Mouse (Mus musculus) MEL-GATA-1-ER (cell line): Measurements from ENCODE around the gene Kcna3.

ENCODE experiments used
- DNase-seq: peaks from one replicate; pipeline ENCODE4 v3.0.0-alpha.2; 2012; ENCODE audit warnings: low read depth; ENCODE audit errors: extremely low read depth

Gene Kcna3

GRCm38 (mm10) chr3:107035521-107036457 is at the start of gene Kcna3:
Gene Kcna3 (plus strand): TSS chr3:107036169.
- no peak for DNase-seq

- no peak for DNase-seq
These were observed 44.6 kb upstream of the Kcna3 start for GRCm38 (mm10) chr3:106991334-106991733.

GRCm38 (mm10) chr3:106995347-106995746 is 40.6 kb upstream of the Kcna3 start:
- DNase-seq = no peak

- no peak for DNase-seq
These were observed 39.8 kb upstream of the Kcna3 start for GRCm38 (mm10) chr3:106996186-106996585.

- DNase-seq = no peak
These were observed 37.6 kb upstream of the Kcna3 start for GRCm38 (mm10) chr3:106998370-106998769.

GRCm38 (mm10) chr3:107000165-107000564 is 35.8 kb upstream of the Kcna3 start:
- DNase-seq = no peak

- no peak for DNase-seq
These were observed 33.5 kb upstream of the Kcna3 start for GRCm38 (mm10) chr3:107002249-107003123.

- DNase-seq = no peak
These were observed 26.5 kb upstream of the Kcna3 start for GRCm38 (mm10) chr3:107009329-107010076.

- DNase-seq = no peak
These were observed 17.7 kb upstream of the Kcna3 start for GRCm38 (mm10) chr3:107018286-107018685.

GRCm38 (mm10) chr3:107031547-107031946 is 4.4 kb upstream of the Kcna3 start:
- no peak for DNase-seq

- DNase-seq = no peak
These were observed 1.2 kb upstream of the Kcna3 start for GRCm38 (mm10) chr3:107034776-107035175.

- no peak for DNase-seq
These were observed 580 bp downstream of the Kcna3 start for GRCm38 (mm10) chr3:107036458-107037039.

GRCm38 (mm10) chr3:107037105-107037504 is 1.1 kb downstream of the Kcna3 start:
- no peak for DNase-seq

GRCm38 (mm10) chr3:107037536-107038155 is 1.7 kb downstream of the Kcna3 start:
- no peak for DNase-seq

- no peak for DNase-seq
These were observed 2.2 kb downstream of the Kcna3 start for GRCm38 (mm10) chr3:107038156-107038536.

GRCm38 (mm10) chr3:107038661-107039223 is 2.8 kb downstream of the Kcna3 start:
- no peak for DNase-seq

- no peak for DNase-seq
These were observed 3.3 kb downstream of the Kcna3 start for GRCm38 (mm10) chr3:107039306-107039705.

GRCm38 (mm10) chr3:107040408-107040807 is 4.4 kb downstream of the Kcna3 start:
- DNase-seq = no peak

- DNase-seq = no peak
These were observed 5.7 kb downstream of the Kcna3 start for GRCm38 (mm10) chr3:107041718-107042117.

GRCm38 (mm10) chr3:107061468-107061867 is 25.5 kb downstream of the Kcna3 start:
- DNase-seq = no peak
